Mouse (Mus musculus): ENCODE data around the gene Gm11564.
"Not testable (repeated sequence)": the region's sequence is repeated elsewhere in the genome, so short reads cannot be mapped to it uniquely, and the experiment has no call there.

The Gm11564 gene

GRCm38 (mm10) chr11:99815566-99815965, at the start of gene Gm11564:
Gene Gm11564, minus strand, starts transcription at chr11:99815666.
- DNase-seq (ENCODE audit: low spot score): not testable (repeated sequence)

- not testable (repeated sequence) for DNase-seq (ENCODE audit: low spot score)
Measured at GRCm38 (mm10) chr11:99864176-99864575, 48.7 kb upstream of the Gm11564 start, which contains the start of gene Gm11559. Gene Gm11559, plus strand, starts transcription at chr11:99864476.

GRCm38 (mm10) chr11:99858761-99859160, 43.3 kb upstream of the Gm11564 start:
- DNase-seq (ENCODE audit: low spot score): no peak

- no peak for DNase-seq (ENCODE audit: low spot score)
Measured at GRCm38 (mm10) chr11:99857617-99858016, 42.2 kb upstream of the Gm11564 start, which contains the start of gene Gm11568. Gene Gm11568, plus strand, starts transcription at chr11:99857917.

- no peak for DNase-seq (ENCODE audit: low spot score)
Measured at GRCm38 (mm10) chr11:99854121-99854520, 38.7 kb upstream of the Gm11564 start.

- no peak for DNase-seq (ENCODE audit: low spot score)
Measured at GRCm38 (mm10) chr11:99851508-99851907, 36.0 kb upstream of the Gm11564 start, which contains the start of gene Krtap4-16. Gene Krtap4-16, minus strand, starts transcription at chr11:99851608.

- DNase-seq (ENCODE audit: low spot score): no peak
Measured at GRCm38 (mm10) chr11:99846746-99847145, 31.3 kb upstream of the Gm11564 start.

GRCm38 (mm10) chr11:99842185-99842584, 26.7 kb upstream of the Gm11564 start:
- DNase-seq (ENCODE audit: low spot score): no peak

- no peak for DNase-seq (ENCODE audit: low spot score)
Measured at GRCm38 (mm10) chr11:99837966-99838365, 22.5 kb upstream of the Gm11564 start, which contains the start of gene 2300003K06Rik. Gene 2300003K06Rik, minus strand, starts transcription at chr11:99838066.

GRCm38 (mm10) chr11:99809792-99810191, 5.7 kb downstream of the Gm11564 start, which contains the start of gene Krtap4-13:
Gene Krtap4-13, minus strand, starts transcription at chr11:99809892.
- DNase-seq (ENCODE audit: low spot score): not testable (repeated sequence)

- DNase-seq (ENCODE audit: low spot score): not testable (repeated sequence)
Measured at GRCm38 (mm10) chr11:99804346-99804745, 11.1 kb downstream of the Gm11564 start, which contains the start of gene Gm11554. Gene Gm11554, minus strand, starts transcription at chr11:99804446.

GRCm38 (mm10) chr11:99798832-99799231, 16.6 kb downstream of the Gm11564 start, which contains the start of gene Gm11569:
Gene Gm11569, minus strand, starts transcription at chr11:99798932.
- not testable (repeated sequence) for DNase-seq (ENCODE audit: low spot score)

- DNase-seq (ENCODE audit: low spot score): no peak
Measured at GRCm38 (mm10) chr11:99793367-99793766, 22.1 kb downstream of the Gm11564 start, which contains the start of gene Gm11596. Gene Gm11596, minus strand, starts transcription at chr11:99793467.

- not testable (repeated sequence) for DNase-seq (ENCODE audit: low spot score)
Measured at GRCm38 (mm10) chr11:99784900-99785299, 30.6 kb downstream of the Gm11564 start, which contains the start of gene Krtap4-9. Gene Krtap4-9, plus strand, starts transcription at chr11:99785200.

- DNase-seq (ENCODE audit: low spot score): no peak
Measured at GRCm38 (mm10) chr11:99780604-99781003, 34.9 kb downstream of the Gm11564 start, which contains the start of gene Krtap4-8. Gene Krtap4-8, minus strand, starts transcription at chr11:99780704.

- no peak for DNase-seq (ENCODE audit: low spot score)
Measured at GRCm38 (mm10) chr11:99778401-99778800, 37.1 kb downstream of the Gm11564 start.

- DNase-seq (ENCODE audit: low spot score): not testable (repeated sequence)
Measured at GRCm38 (mm10) chr11:99772813-99773212, 42.7 kb downstream of the Gm11564 start, which contains the start of gene Gm11595. Gene Gm11595, minus strand, starts transcription at chr11:99772913.

GRCm38 (mm10) chr11:99768410-99768809, 47.1 kb downstream of the Gm11564 start:
- DNase-seq (ENCODE audit: low spot score): no peak
